Mouse (Mus musculus): ENCODE results near the gene Glipr2. TPM values are rescaled to one million over a fixed set of nuclear protein-coding genes. Genes with fewer than 3 reads are reported as not detected.

Glipr2 gene
- polyA plus RNA-seq, 1 experiment from 2014 or later: 94.2 TPM

DNA sequence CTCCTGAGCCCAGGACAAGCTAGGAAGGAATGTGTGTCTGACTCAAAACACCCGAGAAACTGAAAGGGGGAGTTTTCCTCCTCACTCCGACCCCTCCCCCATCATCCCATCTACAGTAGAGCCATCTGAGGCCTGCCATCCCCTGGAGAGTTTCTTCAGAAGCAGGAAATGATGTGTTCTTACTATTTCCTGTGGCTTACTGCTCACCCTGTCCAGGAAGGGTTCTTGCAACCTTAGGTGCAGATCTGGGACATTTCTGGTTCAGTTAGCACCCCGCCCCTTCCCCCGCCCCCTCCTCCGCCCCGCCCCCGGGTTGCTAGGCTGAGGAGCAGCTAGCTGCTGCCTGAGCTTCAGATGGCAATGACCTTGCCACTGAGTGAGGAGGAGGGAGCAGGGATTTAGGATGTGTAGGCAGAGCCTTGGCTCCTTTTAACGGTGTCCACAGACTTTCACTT, 15.0 kb downstream of the Glipr2 start:
- peaks cover 47% of the 10 kb centered on the region for H3K4me1 ChIP-seq
- H3K9me3 ChIP-seq (replicated peaks): no peaks in the 10 kb centered on the region
- H3K4me3 ChIP-seq: no peak overlapping the region
- H3K27ac ChIP-seq: peak overlapping the region; percentile 68; the same call in 1 of the 2 replicates
- WGBS: 5% methylated on average over 8 of the region's 8 CpGs
- H3K27me3 ChIP-seq: no peaks in the 10 kb centered on the region
- peak overlapping the region; percentile 27 for H3K4me2 ChIP-seq (replicated peaks)
- H3K36me3 ChIP-seq: peaks cover 5% of the 10 kb centered on the region; the same call in 1 of the 2 replicates
- H3K9ac ChIP-seq: no peak overlapping the region
- peak; percentile 36; the same call in 1 of the 2 replicates for ATAC-seq (ENCODE audit: low FRiP score)

GRCm38 (mm10) chr4:43973526-43973981, 16.4 kb downstream of the Glipr2 start:
- Histone ChIP-seq H3K36me3 (peaks cover 9% of the 10 kb centered on the region; the same call in 1 of the 2 replicates), H3K27ac (0 out of 2 replicates have a peak overlapping the region, but pooled peaks have one; percentile 18), H3K4me3 (no peak overlapping the region), H3K9ac (no peak overlapping the region), H3K4me2 (replicated peaks) (no peak overlapping the region), H3K9me3 (replicated peaks) (no peaks in the 10 kb centered on the region), H3K27me3 (no peaks in the 10 kb centered on the region), H3K4me1 (peaks cover 41% of the 10 kb centered on the region)
- 46% methylated on average over 4 of the region's 4 CpGs for WGBS
- no peak for ATAC-seq (ENCODE audit: low FRiP score)

GRCm38 (mm10) chr4:43974914-43975616, 17.9 kb downstream of the Glipr2 start:
- no peak for ATAC-seq (ENCODE audit: low FRiP score)
- peaks cover 37% of the 10 kb centered on the region for H3K4me1 ChIP-seq
- H3K27ac ChIP-seq: no peak overlapping the region
- H3K36me3 ChIP-seq: peaks cover 9% of the 10 kb centered on the region; the same call in 1 of the 2 replicates
- H3K9me3 ChIP-seq (replicated peaks): no peaks in the 10 kb centered on the region
- no peak overlapping the region for H3K4me2 ChIP-seq (replicated peaks)
- no peak overlapping the region for H3K9ac ChIP-seq
- H3K27me3 ChIP-seq: no peaks in the 10 kb centered on the region
- 85% methylated on average over 10 of the region's 10 CpGs for WGBS
- no peak overlapping the region for H3K4me3 ChIP-seq

GRCm38 (mm10) chr4:43976223-43976740, 19.1 kb downstream of the Glipr2 start:
- WGBS: 85% methylated on average over 6 of the region's 6 CpGs

DNA sequence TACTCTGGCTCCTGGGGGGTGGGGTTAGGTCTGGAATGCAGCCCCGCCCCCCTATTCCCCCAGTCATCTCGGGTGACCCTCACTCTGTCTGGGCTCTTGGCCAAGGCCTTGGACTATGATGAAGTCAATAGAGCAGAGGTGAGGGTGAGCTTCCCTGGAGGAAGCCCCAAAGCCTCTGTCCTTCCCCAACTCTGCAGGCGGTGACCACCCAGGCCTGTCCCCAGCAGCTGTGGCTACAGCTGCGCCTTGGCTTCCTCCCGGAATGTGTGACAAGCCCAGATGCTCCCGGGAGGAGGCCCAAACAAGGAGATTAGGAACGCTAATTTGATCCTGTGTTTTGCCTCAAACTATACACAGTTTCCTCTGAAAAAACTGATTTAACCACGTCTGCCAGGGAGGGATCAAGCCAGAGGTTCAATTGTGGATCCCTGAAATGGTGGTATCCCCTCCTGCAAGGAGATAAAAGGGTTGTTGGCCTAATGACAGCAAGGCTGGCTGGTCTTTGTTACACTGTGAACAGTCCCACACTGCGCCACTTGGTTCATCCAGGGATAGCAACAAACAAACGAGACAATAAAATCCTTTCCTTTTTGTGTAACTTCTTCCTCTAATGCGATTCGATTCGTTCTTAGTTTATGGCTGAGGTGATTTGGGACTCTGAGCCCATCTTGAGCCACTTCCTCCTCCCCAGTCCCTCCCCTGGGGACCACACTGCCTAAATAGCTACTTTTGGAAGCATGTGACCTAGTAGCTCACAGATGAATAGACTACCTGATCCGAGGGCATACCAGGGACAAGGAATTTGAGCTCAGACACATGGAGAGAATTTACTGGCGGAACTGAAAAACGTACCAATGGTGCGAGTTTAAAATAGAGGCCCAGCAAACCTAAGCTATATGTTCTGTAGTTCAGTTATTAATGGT, 21.6 kb downstream of the Glipr2 start:
- H3K27ac ChIP-seq: peak overlapping the region; percentile 58
- ATAC-seq (ENCODE audit: low FRiP score): peak; percentile 55
- H3K4me1 ChIP-seq: peaks cover 15% of the 10 kb centered on the region
- H3K9me3 ChIP-seq (replicated peaks): no peaks in the 10 kb centered on the region
- no peak overlapping the region for H3K4me2 ChIP-seq (replicated peaks)
- no peak overlapping the region for H3K4me3 ChIP-seq
- peaks cover 9% of the 10 kb centered on the region; the same call in 1 of the 2 replicates for H3K36me3 ChIP-seq
- no peak overlapping the region for H3K9ac ChIP-seq
- WGBS: 20% methylated on average over 17 of the region's 17 CpGs
- no peaks in the 10 kb centered on the region for H3K27me3 ChIP-seq

More at GRCm38 (mm10) chr4:43976223-43976740, 19.1 kb downstream of the Glipr2 start:
- Histone ChIP-seq H3K4me3 (no peak overlapping the region), H3K27ac (no peak overlapping the region), H3K9me3 (replicated peaks) (no peaks in the 10 kb centered on the region), H3K36me3 (peaks cover 9% of the 10 kb centered on the region; the same call in 1 of the 2 replicates), H3K4me1 (peaks cover 33% of the 10 kb centered on the region), H3K9ac (no peak overlapping the region), H3K27me3 (no peaks in the 10 kb centered on the region), H3K4me2 (replicated peaks) (no peak overlapping the region)
- no peak for ATAC-seq (ENCODE audit: low FRiP score)

- ATAC-seq (ENCODE audit: low FRiP score): no peak
- no peaks in the 10 kb centered on the region for H3K27me3 ChIP-seq
Observed at GRCm38 (mm10) chr4:43979746-43980145, 22.5 kb downstream of the Glipr2 start.

DNA sequence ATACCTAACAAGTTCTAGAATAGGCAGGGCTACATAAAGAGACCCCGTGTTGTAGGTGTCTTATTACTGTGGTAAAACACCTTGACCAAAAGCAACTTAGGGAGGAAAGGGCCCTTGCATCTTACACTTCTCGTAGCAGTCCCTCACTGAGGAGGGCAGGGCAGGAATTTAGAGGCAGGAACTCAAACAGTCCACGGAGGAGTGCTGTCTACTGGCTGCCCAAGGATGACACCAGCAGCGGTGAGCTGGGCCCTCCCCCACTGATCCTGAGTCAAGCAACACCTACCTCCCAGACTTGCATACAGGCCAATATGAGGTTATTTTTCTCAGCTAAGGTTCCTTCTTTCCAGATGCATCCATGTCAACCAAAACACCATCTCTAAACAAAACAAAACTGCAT, 23.0 kb downstream of the Glipr2 start:
- no peak for ATAC-seq (ENCODE audit: low FRiP score)
- H3K4me2 ChIP-seq (replicated peaks): no peak overlapping the region
- no peak overlapping the region for H3K9ac ChIP-seq
- H3K36me3 ChIP-seq: peaks cover 5% of the 10 kb centered on the region; the same call in 1 of the 2 replicates
- H3K27me3 ChIP-seq: no peaks in the 10 kb centered on the region
- no peaks in the 10 kb centered on the region for H3K9me3 ChIP-seq (replicated peaks)
- H3K27ac ChIP-seq: no peak overlapping the region
- H3K4me3 ChIP-seq: no peak overlapping the region
- H3K4me1 ChIP-seq: peaks cover 15% of the 10 kb centered on the region
- WGBS: 89% methylated on average over 4 of the region's 4 CpGs

More at GRCm38 (mm10) chr4:43979746-43980145, 22.5 kb downstream of the Glipr2 start:
- Histone ChIP-seq H3K4me3 (no peak overlapping the region), H3K36me3 (peaks cover 6% of the 10 kb centered on the region; the same call in 1 of the 2 replicates), H3K9me3 (replicated peaks) (no peaks in the 10 kb centered on the region), H3K4me2 (replicated peaks) (no peak overlapping the region), H3K4me1 (peaks cover 15% of the 10 kb centered on the region), H3K27ac (no peak overlapping the region), H3K9ac (no peak overlapping the region)
- WGBS: 84% methylated on average over 3 of the region's 3 CpGs

DNA sequence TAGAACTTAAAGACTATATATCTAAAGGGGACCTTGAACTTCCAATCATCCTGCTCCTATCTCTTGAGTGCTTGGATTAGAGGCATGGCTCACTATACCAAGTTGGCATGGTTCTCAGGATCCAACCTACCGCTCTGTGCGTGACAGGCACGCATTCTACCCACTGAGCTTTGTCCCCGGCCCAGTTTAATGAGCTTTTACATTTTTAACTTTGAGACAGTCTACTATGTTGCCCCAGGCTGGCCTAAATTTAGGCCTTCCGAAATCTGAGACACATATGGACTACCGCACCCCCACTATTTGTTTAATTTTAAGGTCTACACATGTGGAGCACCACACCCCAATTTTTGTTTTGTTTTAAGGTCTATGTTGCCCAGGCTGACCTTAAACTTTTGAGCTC, 23.6 kb downstream of the Glipr2 start:
- no peaks in the 10 kb centered on the region for H3K9me3 ChIP-seq (replicated peaks)
- H3K4me2 ChIP-seq (replicated peaks): no peak overlapping the region
- H3K4me3 ChIP-seq: no peak overlapping the region
- H3K9ac ChIP-seq: no peak overlapping the region
- H3K27ac ChIP-seq: no peak overlapping the region
- peaks cover 5% of the 10 kb centered on the region; the same call in 1 of the 2 replicates for H3K36me3 ChIP-seq
- H3K27me3 ChIP-seq: no peaks in the 10 kb centered on the region
- H3K4me1 ChIP-seq: peaks cover 15% of the 10 kb centered on the region
- no peak for ATAC-seq (ENCODE audit: low FRiP score)
- 95% methylated on average over 6 of the region's 6 CpGs for WGBS

GRCm38 (mm10) chr4:43981251-43981650, 24.1 kb downstream of the Glipr2 start:
- Histone ChIP-seq H3K4me1 (peaks cover 15% of the 10 kb centered on the region), H3K4me2 (replicated peaks) (no peak overlapping the region), H3K9me3 (replicated peaks) (no peaks in the 10 kb centered on the region), H3K36me3 (peaks cover 5% of the 10 kb centered on the region; the same call in 1 of the 2 replicates), H3K27me3 (no peaks in the 10 kb centered on the region), H3K4me3 (no peak overlapping the region), H3K27ac (no peak overlapping the region), H3K9ac (no peak overlapping the region)
- ATAC-seq (ENCODE audit: low FRiP score): no peak
- WGBS: 83% methylated on average over 7 of the region's 7 CpGs

- Histone ChIP-seq H3K9ac (peak overlapping the region; percentile 57), H3K36me3 (0 out of 2 replicates have a peak, but pooled peaks cover 4% of the 10 kb centered on the region), H3K4me3 (peak overlapping the region; percentile 30), H3K4me2 (replicated peaks) (peak overlapping the region; percentile 58), H3K4me1 (peaks cover 15% of the 10 kb centered on the region), H3K27ac (peak overlapping the region; percentile 31; the same call in 1 of the 2 replicates), H3K27me3 (no peaks in the 10 kb centered on the region), H3K9me3 (replicated peaks) (no peaks in the 10 kb centered on the region)
- 3% methylated on average over 24 of the region's 24 CpGs for WGBS
- ATAC-seq (ENCODE audit: low FRiP score): peak; percentile 91
Observed at GRCm38 (mm10) chr4:43982053-43982732, 25.0 kb downstream of the Glipr2 start.

GRCm38 (mm10) chr4:43983181-43983580, 26.0 kb downstream of the Glipr2 start, which contains the start of gene Ccin:
TSS of gene Ccin (plus strand) at chr4:43983483.
- H3K27ac ChIP-seq: peak within 1 kb of the TSS; percentile 31; the same call in 1 of the 2 replicates
- 80% methylated on average over 11 of the region's 11 CpGs for WGBS
- no peak for ATAC-seq (ENCODE audit: low FRiP score)
- H3K9ac ChIP-seq: peak within 1 kb of the TSS; percentile 57
- H3K36me3 ChIP-seq: no peaks in the 10 kb centered on the region
- H3K9me3 ChIP-seq (replicated peaks): no peaks in the 10 kb centered on the region
- H3K4me3 ChIP-seq: peak within 1 kb of the TSS; percentile 30
- peak within 1 kb of the TSS; percentile 58 for H3K4me2 ChIP-seq (replicated peaks)
- peaks cover 13% of the 10 kb centered on the region for H3K4me1 ChIP-seq
- H3K27me3 ChIP-seq: no peaks in the 10 kb centered on the region

All from hindbrain, embryonic 12.5 days (tissue).